Mouse (Mus musculus) hindbrain, embryonic 14.5 days (tissue): ENCODE measurements around the gene Ripor2. TPM values are rescaled to one million over a fixed set of nuclear protein-coding genes. Genes with fewer than 3 reads are reported as not detected.

Experiments used
- ATAC-seq: fragments of 200-750 bp; cut with Nextera tagmentation; 2 replicates; pipeline ENCODE4 v1.8.0; 2017; ENCODE audit warnings: moderate number of reproducible peaks, mild to moderate bottlenecking, moderate TSS enrichment, moderate library complexity; ENCODE audit not compliant: low FRiP score
- DNase-seq: peaks from one replicate; pipeline ENCODE4 v3.0.0-alpha.2; 2015; ENCODE audit warnings: low spot score
- H3K27ac ChIP-seq: fragments of 300-500 bp; sonication (generic); 2 replicates; pipeline ENCODE4 v1.5.1; 2014; ENCODE audit warnings: mild to moderate bottlenecking, moderate library complexity
- H3K27me3 ChIP-seq: fragments of 300-500 bp; sonication (generic); 2 replicates; pipeline ENCODE4 v1.6.1; 2014; ENCODE audit warnings: mild to moderate bottlenecking, low read length, mixed read lengths; ENCODE audit not compliant: control insufficient read depth, insufficient read depth
- H3K36me3 ChIP-seq: fragments of 300-500 bp; sonication (generic); replicated peaks from 2 replicates; pipeline ENCODE4 v1.6.1; 2014; ENCODE audit not compliant: control insufficient read depth, insufficient read depth
- H3K4me1 ChIP-seq: fragments of 300-500 bp; sonication (generic); replicated peaks from 2 replicates; pipeline ENCODE4 v1.6.1; 2014; ENCODE audit warnings: antibody characterized with exemption, low read length, mixed read lengths; ENCODE audit not compliant: control insufficient read depth, insufficient read depth
- H3K4me2 ChIP-seq: fragments of 300-500 bp; sonication (generic); replicated peaks from 2 replicates; pipeline ENCODE4 v1.6.1; 2014; ENCODE audit warnings: mild to moderate bottlenecking, moderate library complexity
- H3K4me3 ChIP-seq: fragments of 300-500 bp; sonication (generic); replicated peaks from 2 replicates; pipeline ENCODE4 v1.5.1; 2014; ENCODE audit warnings: mild to moderate bottlenecking, low read length
- H3K9ac ChIP-seq: fragments of 300-500 bp; sonication (generic); 2 replicates; pipeline ENCODE4 v1.6.1; 2014
- H3K9me3 ChIP-seq: fragments of 300-500 bp; sonication (generic); 2 replicates; pipeline ENCODE4 v1.6.1; 2016; ENCODE audit warnings: low read length; ENCODE audit not compliant: control insufficient read depth
- WGBS: fragments of 180-500 bp; shearing (Covaris S2); extraction: QIAGEN DNeasy Blood & Tissue Kit; methylation state at CpG from one replicate; pipeline ENCODE4 v1.1.7; 2014; 5-methylcytosine and 5-hydroxymethylcytosine counted together
- polyA plus RNA-seq: library from polyadenylated mRNA; unstranded; fragments of >200 nt; fragmentation: Nextera tagmentation; extraction: Ambion mirVana; gene quantifications from 2 replicates; pipeline ENCODE4 v1.2.1, GENCODE M21; 2014

The Ripor2 gene
- polyA plus RNA-seq, 1 experiment from 2014 or later = 25.9 TPM

DNA sequence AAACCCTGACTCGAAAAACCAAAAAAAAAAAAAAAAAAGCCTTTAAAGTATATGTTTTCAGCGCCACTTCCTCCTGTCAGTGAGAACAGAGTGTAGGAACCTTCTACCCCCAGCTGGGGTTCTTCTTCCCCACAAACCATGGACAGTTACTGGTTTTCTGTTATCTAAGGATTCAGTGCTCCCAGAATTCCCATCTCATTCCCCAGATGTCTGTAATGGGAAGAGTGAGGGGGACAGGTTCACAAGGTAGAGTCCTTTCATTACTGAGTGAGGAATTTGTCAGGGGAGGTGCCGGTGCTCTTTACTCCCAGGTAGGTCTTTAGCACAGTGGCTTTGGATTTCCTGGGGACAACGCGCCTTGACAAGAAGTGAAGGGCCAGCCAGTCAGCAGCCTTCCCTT lies 20.6 kb upstream of the Ripor2 start:
- WGBS = 89% methylated on average over 5 of the region's 5 CpGs
- no peak overlapping the region for H3K4me3 ChIP-seq
- no peaks in the 10 kb centered on the region for H3K27me3 ChIP-seq
- H3K4me1 ChIP-seq = peaks cover 4% of the 10 kb centered on the region; the same call in 1 of the 2 replicates
- no peak overlapping the region for H3K4me2 ChIP-seq
- H3K36me3 ChIP-seq = no peaks in the 10 kb centered on the region
- no peak for ATAC-seq
- no peak for DNase-seq
- H3K9me3 ChIP-seq = no peaks in the 10 kb centered on the region
- H3K27ac ChIP-seq = no peak overlapping the region
- no peak overlapping the region for H3K9ac ChIP-seq

DNA sequence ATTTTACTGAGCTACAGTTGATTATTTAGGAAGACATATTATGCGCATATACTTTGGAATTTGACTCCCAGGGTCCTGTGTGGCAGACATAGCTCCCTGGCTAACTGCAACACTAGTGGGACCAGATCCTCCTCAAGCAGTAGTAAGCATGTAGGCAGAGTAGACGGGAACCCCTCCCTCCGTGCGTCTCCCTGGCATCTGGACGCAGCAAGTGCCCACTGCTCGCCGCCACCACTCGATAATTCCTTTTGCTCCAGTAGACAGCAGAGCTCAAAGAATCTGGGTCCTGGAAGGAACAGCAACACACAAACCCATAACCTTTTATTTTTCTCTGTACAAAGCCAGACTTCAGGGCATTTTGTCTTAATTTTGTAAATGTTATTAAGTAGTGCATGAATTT lies 17.3 kb upstream of the Ripor2 start:
- no peak for DNase-seq
- H3K27ac ChIP-seq = peak overlapping the region; percentile 68; the same call in 1 of the 2 replicates
- H3K4me3 ChIP-seq = no peak overlapping the region
- H3K9me3 ChIP-seq = no peaks in the 10 kb centered on the region
- no peaks in the 10 kb centered on the region for H3K36me3 ChIP-seq
- 68% methylated on average over 8 of the region's 8 CpGs for WGBS
- ATAC-seq = no peak
- H3K27me3 ChIP-seq = no peaks in the 10 kb centered on the region
- H3K9ac ChIP-seq = no peak overlapping the region
- no peak overlapping the region for H3K4me2 ChIP-seq
- peaks cover 4% of the 10 kb centered on the region; the same call in 1 of the 2 replicates for H3K4me1 ChIP-seq

DNA sequence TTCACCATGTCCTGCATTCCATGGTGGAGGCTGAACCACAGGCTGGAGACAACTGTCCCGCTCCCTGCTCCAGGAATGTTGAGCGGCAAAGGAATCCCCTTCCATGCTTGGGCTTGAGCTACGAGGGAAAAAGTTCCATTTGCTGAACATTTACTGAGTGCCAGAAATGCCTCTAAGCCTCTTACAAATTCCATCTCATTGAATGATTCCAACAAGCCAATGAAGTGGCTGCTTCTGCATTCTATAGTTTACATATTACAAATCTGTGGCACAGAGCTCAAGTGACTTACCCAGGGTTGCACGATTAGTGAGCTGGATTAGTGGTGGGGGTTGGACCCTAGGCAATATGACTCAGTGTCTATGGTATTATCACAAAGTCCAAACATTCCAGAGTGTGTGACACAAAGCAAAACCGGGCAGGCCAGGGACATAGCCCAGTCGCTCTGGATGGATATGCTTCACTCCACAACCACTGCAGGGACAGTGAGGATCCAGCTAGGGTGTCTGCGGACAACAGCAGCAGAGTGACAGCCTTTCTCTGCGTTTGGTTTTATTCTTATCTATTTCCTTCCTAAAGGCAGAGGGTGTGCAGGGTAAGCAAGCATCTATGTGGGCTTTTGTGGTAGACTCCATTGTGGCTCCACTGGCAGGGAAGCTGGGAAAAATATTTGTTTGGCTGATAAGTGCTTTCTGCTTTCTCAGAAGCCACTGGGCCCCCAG lies 16.6 kb upstream of the Ripor2 start:
- Histone ChIP-seq H3K27me3 (no peaks in the 10 kb centered on the region), H3K4me1 (peaks cover 4% of the 10 kb centered on the region; the same call in 1 of the 2 replicates), H3K9ac (no peak overlapping the region), H3K4me2 (no peak overlapping the region), H3K9me3 (no peaks in the 10 kb centered on the region), H3K27ac (peak overlapping the region; percentile 68), H3K4me3 (no peak overlapping the region), H3K36me3 (no peaks in the 10 kb centered on the region)
- DNase-seq (no peak), ATAC-seq (no peak)
- WGBS = 50% methylated on average over 8 of the region's 8 CpGs

DNA sequence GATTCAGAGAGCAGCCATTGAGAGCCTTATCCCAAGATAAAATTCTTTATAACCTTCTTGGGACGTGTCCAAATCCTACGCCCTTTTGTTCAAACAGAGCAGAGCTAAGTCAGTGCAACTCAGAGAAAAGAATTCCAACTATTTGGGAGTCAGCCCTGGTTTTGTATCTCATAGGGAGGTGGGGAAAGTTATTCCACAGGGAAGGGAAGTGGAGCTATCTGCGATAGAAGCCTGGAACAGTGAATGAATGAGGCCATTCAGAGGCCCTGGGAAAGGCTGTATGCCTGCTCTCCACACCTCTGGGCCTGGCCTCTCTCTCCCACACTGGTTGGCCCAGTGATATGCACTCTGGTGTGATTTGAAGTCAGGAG lies 16.1 kb upstream of the Ripor2 start:
- H3K4me2 ChIP-seq = no peak overlapping the region
- H3K4me1 ChIP-seq = peaks cover 4% of the 10 kb centered on the region; the same call in 1 of the 2 replicates
- H3K9ac ChIP-seq = no peak overlapping the region
- H3K4me3 ChIP-seq = no peak overlapping the region
- peak overlapping the region; percentile 68 for H3K27ac ChIP-seq
- no peaks in the 10 kb centered on the region for H3K27me3 ChIP-seq
- H3K36me3 ChIP-seq = no peaks in the 10 kb centered on the region
- ATAC-seq (peak; percentile 68; the same call in 1 of the 2 replicates), DNase-seq (no peak)
- WGBS = 28% methylated on average over 3 of the region's 3 CpGs
- no peaks in the 10 kb centered on the region for H3K9me3 ChIP-seq

DNA sequence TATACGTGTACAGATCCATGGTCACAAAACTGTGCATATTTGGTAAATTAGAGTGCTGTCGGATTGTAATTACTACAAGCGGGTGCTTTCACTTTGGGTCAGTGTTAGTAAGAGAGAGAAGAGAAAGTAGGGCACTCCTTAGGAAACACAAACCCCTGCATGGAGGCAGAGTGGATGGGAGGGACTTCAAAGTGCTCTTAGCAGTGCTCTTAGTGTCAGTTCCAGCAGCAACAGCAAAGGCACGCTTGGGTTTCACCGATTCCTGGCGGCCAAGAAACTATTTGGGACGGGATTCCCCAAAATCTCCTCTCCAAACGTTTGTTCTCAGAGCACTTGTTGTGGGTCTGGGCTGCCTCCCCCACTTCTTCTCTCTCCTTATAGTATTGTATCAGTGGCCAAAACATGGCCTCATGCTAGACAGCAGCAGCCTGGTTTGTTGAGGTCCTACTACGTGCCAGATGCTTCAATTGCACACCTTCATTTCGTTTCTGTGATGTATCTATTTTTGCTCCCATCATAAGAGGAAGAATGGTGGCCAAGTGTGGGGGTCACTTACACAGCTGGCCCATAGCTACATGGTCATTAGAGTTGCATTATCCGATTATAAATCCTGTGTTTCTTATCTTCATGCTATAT lies 14.7 kb upstream of the Ripor2 start:
- H3K4me3 ChIP-seq = no peak overlapping the region
- 89% methylated on average over 11 of the region's 11 CpGs for WGBS
- no peaks in the 10 kb centered on the region for H3K27me3 ChIP-seq
- H3K4me2 ChIP-seq = no peak overlapping the region
- no peak overlapping the region for H3K9ac ChIP-seq
- peaks cover 4% of the 10 kb centered on the region; the same call in 1 of the 2 replicates for H3K4me1 ChIP-seq
- no peak for ATAC-seq
- no peak overlapping the region for H3K27ac ChIP-seq
- H3K36me3 ChIP-seq = no peaks in the 10 kb centered on the region
- no peaks in the 10 kb centered on the region for H3K9me3 ChIP-seq
- DNase-seq = no peak

DNA sequence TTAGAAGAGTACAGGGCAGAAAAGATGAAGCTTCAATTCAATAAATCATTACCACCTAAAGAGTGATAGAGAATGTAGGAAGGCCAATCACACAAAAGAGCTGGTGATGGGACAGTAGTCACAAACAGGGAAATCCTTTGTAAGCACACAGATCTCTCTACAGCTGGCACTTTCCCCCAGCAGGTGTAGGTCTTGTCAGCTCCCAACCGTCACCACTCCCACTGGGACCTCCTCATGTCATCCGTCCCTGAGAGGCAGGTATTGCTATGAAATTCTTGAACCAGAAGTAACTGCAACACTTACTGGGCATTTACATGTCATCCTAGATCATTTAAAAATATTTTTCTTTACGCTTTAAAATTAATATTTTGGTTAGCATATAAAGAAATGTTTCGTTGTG lies 12.9 kb upstream of the Ripor2 start:
- H3K27ac ChIP-seq = no peak overlapping the region
- H3K27me3 ChIP-seq = no peaks in the 10 kb centered on the region
- no peak overlapping the region for H3K9ac ChIP-seq
- H3K4me1 ChIP-seq = peaks cover 4% of the 10 kb centered on the region; the same call in 1 of the 2 replicates
- 79% methylated on average over 4 of the region's 4 CpGs for WGBS
- DNase-seq = no peak
- H3K4me2 ChIP-seq = no peak overlapping the region
- H3K9me3 ChIP-seq = no peaks in the 10 kb centered on the region
- ATAC-seq = no peak
- H3K4me3 ChIP-seq = no peak overlapping the region
- H3K36me3 ChIP-seq = no peaks in the 10 kb centered on the region

DNA sequence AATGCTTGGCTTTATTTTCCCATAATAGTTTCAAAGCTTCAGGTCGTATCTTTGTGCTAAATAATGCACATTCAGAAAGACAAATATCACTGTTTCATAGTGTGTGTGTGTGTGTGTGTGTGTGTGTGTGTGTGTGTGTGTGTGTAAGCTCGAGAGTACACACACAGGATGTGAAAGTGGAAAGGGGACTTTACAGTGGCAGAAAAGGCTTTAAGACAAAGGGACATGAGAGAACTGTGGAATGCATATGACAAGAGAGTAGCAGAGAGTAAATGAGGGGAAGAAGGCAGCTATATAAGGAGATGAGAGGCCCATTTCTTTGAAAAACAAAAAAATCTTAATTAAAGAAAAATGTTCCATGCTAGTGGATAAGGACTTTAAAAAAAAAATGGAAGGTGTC lies 11.3 kb upstream of the Ripor2 start:
- Histone ChIP-seq H3K4me1 (no peaks in the 10 kb centered on the region), H3K4me2 (no peak overlapping the region), H3K9me3 (no peaks in the 10 kb centered on the region), H3K9ac (no peak overlapping the region), H3K27me3 (no peaks in the 10 kb centered on the region), H3K27ac (no peak overlapping the region), H3K4me3 (no peak overlapping the region), H3K36me3 (no peaks in the 10 kb centered on the region)
- WGBS = 53% methylated on average over 2 of the region's 2 CpGs
- DNase-seq = no peak
- ATAC-seq = no peak

DNA sequence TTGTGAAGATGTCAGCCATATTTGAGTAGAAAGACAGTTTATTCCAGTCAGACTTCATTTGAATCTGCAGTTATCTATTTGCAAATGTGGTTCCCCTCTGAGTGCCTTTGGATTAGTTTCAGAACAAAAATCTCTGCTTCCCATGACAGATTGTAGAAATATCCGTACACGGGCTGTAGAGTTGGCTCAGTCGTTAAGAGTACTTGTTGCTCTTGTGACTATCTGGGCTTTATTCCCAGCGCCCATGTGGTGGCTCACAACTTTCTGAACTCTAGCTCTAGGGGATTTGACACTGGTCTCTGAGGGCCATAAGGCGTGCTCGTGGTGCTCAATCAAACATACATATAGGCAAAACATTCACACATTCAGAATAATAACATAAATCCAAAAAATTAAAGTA lies 10.1 kb upstream of the Ripor2 start:
- H3K9ac ChIP-seq = no peak overlapping the region
- H3K4me2 ChIP-seq = no peak overlapping the region
- ATAC-seq = no peak
- H3K4me3 ChIP-seq = no peak overlapping the region
- H3K27ac ChIP-seq = no peak overlapping the region
- DNase-seq = no peak
- peaks cover 9% of the 10 kb centered on the region for H3K4me1 ChIP-seq
- no peaks in the 10 kb centered on the region for H3K27me3 ChIP-seq
- WGBS = 90% methylated on average over 6 of the region's 6 CpGs
- H3K36me3 ChIP-seq = no peaks in the 10 kb centered on the region
- no peaks in the 10 kb centered on the region for H3K9me3 ChIP-seq

DNA sequence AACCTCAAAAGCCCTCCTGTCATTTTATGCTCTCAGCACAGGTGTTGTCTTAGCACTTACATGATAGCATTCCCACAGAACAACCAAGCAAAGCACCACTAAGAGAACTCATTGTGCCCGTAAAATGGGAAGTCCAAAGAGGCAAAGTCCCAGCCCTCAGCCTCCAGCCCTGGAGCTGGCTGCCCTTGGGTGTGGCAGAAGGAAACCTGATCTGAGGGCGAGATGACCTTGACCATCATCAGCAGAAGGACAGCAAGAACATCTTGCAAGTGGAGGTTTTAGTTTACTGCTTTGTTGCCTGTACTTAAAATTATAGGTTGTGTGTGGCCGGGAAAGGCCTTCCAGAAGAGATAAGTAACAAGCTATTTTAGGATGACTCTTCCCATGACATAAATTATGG lies 6.9 kb upstream of the Ripor2 start:
- no peak for ATAC-seq
- Histone ChIP-seq H3K4me1 (peaks cover 13% of the 10 kb centered on the region), H3K27ac (no peak overlapping the region), H3K9me3 (no peaks in the 10 kb centered on the region), H3K4me3 (no peak overlapping the region), H3K4me2 (no peak overlapping the region), H3K36me3 (no peaks in the 10 kb centered on the region), H3K27me3 (no peaks in the 10 kb centered on the region), H3K9ac (no peak overlapping the region)
- 90% methylated on average over 3 of the region's 3 CpGs for WGBS
- DNase-seq = no peak
